Mouse (Mus musculus) midbrain, embryonic 13.5 days (tissue): ENCODE measurements at regions not wholly inside any gene's neighbourhood (a gene's known extent, or its start where the extent isn't known, plus 50 kb on each side); places are given as distances from the start of the nearest gene placed in this dataset.
A peak's percentile ranks its signal among the peaks of the same experiment; 100 is the strongest.

Experiments
- ATAC-seq: fragments of 200-750 bp; cut with Nextera tagmentation; 2 replicates; pipeline ENCODE4 v1.8.0; 2017; ENCODE audit warnings: mild to moderate bottlenecking, moderate TSS enrichment, moderate library complexity
- H3K27ac ChIP-seq: fragments of 300-500 bp; sonication (generic); 2 replicates; pipeline ENCODE4 v1.5.1; 2015; ENCODE audit warnings: inconsistent platforms, mild to moderate bottlenecking, moderate library complexity
- H3K27me3 ChIP-seq: fragments of 300-500 bp; sonication (generic); 2 replicates; pipeline ENCODE4 v1.6.1; 2015; ENCODE audit warnings: mild to moderate bottlenecking, inconsistent platforms
- H3K36me3 ChIP-seq: fragments of 300-500 bp; sonication (generic); 2 replicates; pipeline ENCODE4 v1.6.1; 2015; ENCODE audit warnings: mild to moderate bottlenecking, inconsistent platforms
- H3K4me1 ChIP-seq: fragments of 300-500 bp; sonication (generic); replicated peaks from 2 replicates; pipeline ENCODE4 v1.6.1; 2015; ENCODE audit warnings: inconsistent platforms
- H3K4me2 ChIP-seq: fragments of 300-500 bp; sonication (generic); replicated peaks from 2 replicates; pipeline ENCODE4 v1.6.1; 2015; ENCODE audit warnings: moderate library complexity, mild to moderate bottlenecking, inconsistent platforms
- H3K4me3 ChIP-seq: fragments of 300-500 bp; sonication (generic); replicated peaks from 2 replicates; pipeline ENCODE4 v1.5.1; 2015; ENCODE audit warnings: mild to moderate bottlenecking, inconsistent platforms
- H3K9ac ChIP-seq: fragments of 300-500 bp; sonication (generic); replicated peaks from 2 replicates; pipeline ENCODE4 v1.6.1; 2015; ENCODE audit warnings: mild to moderate bottlenecking, inconsistent platforms
- H3K9me3 ChIP-seq: fragments of 300-500 bp; sonication (generic); 2 replicates; pipeline ENCODE4 v1.6.1; 2016; ENCODE audit warnings: mild to moderate bottlenecking, inconsistent platforms
- WGBS: fragments of 180-500 bp; shearing (Covaris S2); methylation state at CpG from one replicate; pipeline ENCODE4 v1.1.7; 2015; 5-methylcytosine and 5-hydroxymethylcytosine counted together

- peak overlapping the region; percentile 52 for H3K27ac ChIP-seq
- WGBS, result 26% methylated on average over 7 of the region's 7 CpGs
- H3K27me3 ChIP-seq, result no peaks in the 10 kb centered on the region
- H3K4me2 ChIP-seq, result peak overlapping the region; percentile 2; the same call in 1 of the 2 replicates
- H3K9ac ChIP-seq, result no peak overlapping the region
- peak; percentile 72; the same call in 1 of the 2 replicates for ATAC-seq
- no peaks in the 10 kb centered on the region for H3K36me3 ChIP-seq
- no peaks in the 10 kb centered on the region for H3K9me3 ChIP-seq
- no peak overlapping the region for H3K4me3 ChIP-seq
- peaks cover 20% of the 10 kb centered on the region for H3K4me1 ChIP-seq
Measured at GRCm38 (mm10) chr9:83326437-83327086, 114.4 kb downstream of the Lca5 start.

GRCm38 (mm10) chr9:83325910-83326309 lies 115.0 kb downstream of the Lca5 start:
- Histone ChIP-seq H3K4me2 (no peak overlapping the region), H3K9me3 (no peaks in the 10 kb centered on the region), H3K27me3 (no peaks in the 10 kb centered on the region), H3K4me3 (no peak overlapping the region), H3K36me3 (no peaks in the 10 kb centered on the region), H3K9ac (peak overlapping the region; percentile 39; the same call in 1 of the 2 replicates), H3K27ac (peak overlapping the region; percentile 52), H3K4me1 (peaks cover 20% of the 10 kb centered on the region)
- ATAC-seq, result peak; percentile 96
- WGBS, result 8% methylated on average over 6 of the region's 6 CpGs

- peaks cover 20% of the 10 kb centered on the region for H3K4me1 ChIP-seq
- WGBS, result 73% methylated on average over 3 of the region's 3 CpGs
- H3K4me3 ChIP-seq, result no peak overlapping the region
- no peak for ATAC-seq
- H3K9ac ChIP-seq, result no peak overlapping the region
- H3K4me2 ChIP-seq, result no peak overlapping the region
- H3K36me3 ChIP-seq, result no peaks in the 10 kb centered on the region
- no peak overlapping the region for H3K27ac ChIP-seq
- no peaks in the 10 kb centered on the region for H3K27me3 ChIP-seq
- no peaks in the 10 kb centered on the region for H3K9me3 ChIP-seq
Measured at GRCm38 (mm10) chr9:83324336-83324735, 116.6 kb downstream of the Lca5 start.

GRCm38 (mm10) chr9:83322991-83323583 lies 117.8 kb downstream of the Lca5 start:
- no peak overlapping the region for H3K4me3 ChIP-seq

GRCm38 (mm10) chr9:83321793-83322192 lies 119.1 kb downstream of the Lca5 start:
- no peak overlapping the region for H3K4me3 ChIP-seq
- H3K4me1 ChIP-seq, result peaks cover 16% of the 10 kb centered on the region
- no peak for ATAC-seq
- H3K27ac ChIP-seq, result no peak overlapping the region
- no peak overlapping the region for H3K9ac ChIP-seq
- no peak overlapping the region for H3K4me2 ChIP-seq
- H3K9me3 ChIP-seq, result no peaks in the 10 kb centered on the region
- no peaks in the 10 kb centered on the region for H3K27me3 ChIP-seq
- no peaks in the 10 kb centered on the region for H3K36me3 ChIP-seq

More at GRCm38 (mm10) chr9:83322991-83323583, 117.8 kb downstream of the Lca5 start:
- Histone ChIP-seq H3K4me2 (no peak overlapping the region), H3K27ac (no peak overlapping the region), H3K36me3 (no peaks in the 10 kb centered on the region), H3K9ac (no peak overlapping the region), H3K4me1 (peaks cover 20% of the 10 kb centered on the region), H3K27me3 (no peaks in the 10 kb centered on the region), H3K9me3 (no peaks in the 10 kb centered on the region)
- ATAC-seq, result no peak
- 76% methylated on average over 8 of the region's 8 CpGs for WGBS

GRCm38 (mm10) chr9:83320834-83321233 lies 120.1 kb downstream of the Lca5 start:
- H3K27me3 ChIP-seq, result no peaks in the 10 kb centered on the region
- no peak overlapping the region for H3K9ac ChIP-seq
- H3K27ac ChIP-seq, result no peak overlapping the region
- H3K9me3 ChIP-seq, result no peaks in the 10 kb centered on the region
- WGBS, result 72% methylated on average over 4 of the region's 4 CpGs
- no peak for ATAC-seq
- H3K4me3 ChIP-seq, result no peak overlapping the region
- no peaks in the 10 kb centered on the region for H3K36me3 ChIP-seq
- no peak overlapping the region for H3K4me2 ChIP-seq
- peaks cover 15% of the 10 kb centered on the region for H3K4me1 ChIP-seq

GRCm38 (mm10) chr9:83316818-83317162 lies 124.1 kb downstream of the Lca5 start:
- Histone ChIP-seq H3K36me3 (no peaks in the 10 kb centered on the region), H3K4me2 (no peak overlapping the region; the same call in 1 of the 2 replicates), H3K4me3 (no peak overlapping the region), H3K27me3 (no peaks in the 10 kb centered on the region), H3K9me3 (no peaks in the 10 kb centered on the region), H3K9ac (no peak overlapping the region), H3K27ac (0 out of 2 replicates have a peak overlapping the region, but pooled peaks have one; percentile 53), H3K4me1 (peaks cover 12% of the 10 kb centered on the region; the same call in 1 of the 2 replicates)
- 70% methylated on average over 2 of the region's 2 CpGs for WGBS
- ATAC-seq, result no peak

- Histone ChIP-seq H3K27ac (no peak overlapping the region), H3K4me3 (no peak overlapping the region), H3K27me3 (no peaks in the 10 kb centered on the region), H3K4me1 (peaks cover 12% of the 10 kb centered on the region; the same call in 1 of the 2 replicates), H3K4me2 (no peak overlapping the region; the same call in 1 of the 2 replicates), H3K9me3 (no peaks in the 10 kb centered on the region), H3K36me3 (no peaks in the 10 kb centered on the region), H3K9ac (no peak overlapping the region)
- WGBS, result 47% methylated on average over 10 of the region's 10 CpGs
- peak; percentile 88 for ATAC-seq
Measured at GRCm38 (mm10) chr9:83315941-83316817, 124.7 kb downstream of the Lca5 start.

GRCm38 (mm10) chr9:83308771-83309170 lies 132.2 kb downstream of the Lca5 start:
- Histone ChIP-seq H3K27me3 (no peaks in the 10 kb centered on the region), H3K4me1 (peaks cover 3% of the 10 kb centered on the region; the same call in 1 of the 2 replicates), H3K4me3 (no peak overlapping the region), H3K27ac (no peak overlapping the region), H3K9me3 (no peaks in the 10 kb centered on the region), H3K4me2 (no peak overlapping the region), H3K9ac (no peak overlapping the region), H3K36me3 (no peaks in the 10 kb centered on the region)
- ATAC-seq, result no peak
- 83% methylated on average over 4 of the region's 4 CpGs for WGBS

GRCm38 (mm10) chr9:83308092-83308491 lies 132.8 kb downstream of the Lca5 start:
- WGBS, result 91% methylated on average over 4 of the region's 4 CpGs
- no peak for ATAC-seq
- H3K27ac ChIP-seq, result no peak overlapping the region
- no peaks in the 10 kb centered on the region for H3K36me3 ChIP-seq
- no peaks in the 10 kb centered on the region for H3K27me3 ChIP-seq
- no peaks in the 10 kb centered on the region for H3K9me3 ChIP-seq
- H3K4me2 ChIP-seq, result no peak overlapping the region
- no peak overlapping the region for H3K9ac ChIP-seq
- no peak overlapping the region for H3K4me3 ChIP-seq
- peaks cover 3% of the 10 kb centered on the region; the same call in 1 of the 2 replicates for H3K4me1 ChIP-seq

- Histone ChIP-seq H3K27me3 (no peaks in the 10 kb centered on the region), H3K36me3 (no peaks in the 10 kb centered on the region), H3K4me1 (peaks cover 3% of the 10 kb centered on the region; the same call in 1 of the 2 replicates), H3K9ac (no peak overlapping the region), H3K27ac (no peak overlapping the region), H3K9me3 (no peaks in the 10 kb centered on the region), H3K4me2 (no peak overlapping the region), H3K4me3 (no peak overlapping the region)
- 68% methylated on average over 11 of the region's 11 CpGs for WGBS
- peak; percentile 65; the same call in 1 of the 2 replicates for ATAC-seq
Measured at GRCm38 (mm10) chr9:83307349-83307938, 133.5 kb downstream of the Lca5 start.
